Mouse (Mus musculus): ENCODE results near the gene Ebi3. TPM values are rescaled to one million over a fixed set of nuclear protein-coding genes. Genes with fewer than 3 reads are reported as not detected.

Ebi3 gene
- polyA plus RNA-seq, 1 experiment = 114 TPM

- H3K27me3 ChIP-seq (replicated peaks) = no peaks in the 10 kb centered on the region
- H3K9me3 ChIP-seq = peaks cover 3% of the 10 kb centered on the region; the same call in 1 of the 2 replicates
- no peak for TF ChIP-seq GATA1 (IDR thresholded peaks at IDR 0.05; ENCODE audit: borderline replicate concordance, low read length)
- no peak for TF ChIP-seq FLI1 (IDR thresholded peaks at IDR 0.05; ENCODE audit: low read length)
- peaks cover 27% of the 10 kb centered on the region for H3K36me3 ChIP-seq (replicated peaks; ENCODE audit: low read length)
- peak overlapping the region; percentile 92 for H3K4me3 ChIP-seq (replicated peaks)
- peaks cover 51% of the 10 kb centered on the region for H3K4me1 ChIP-seq
Observed at GRCm38 (mm10) chr17:55945696-55946095, 6.7 kb upstream of the Ebi3 start.

GRCm38 (mm10) chr17:55948647-55949046, 3.8 kb upstream of the Ebi3 start:
- TF ChIP-seq FLI1 (IDR thresholded peaks at IDR 0.05; ENCODE audit: low read length) = no peak
- no peaks in the 10 kb centered on the region for H3K9me3 ChIP-seq
- no peak overlapping the region for H3K4me3 ChIP-seq (replicated peaks)
- H3K4me1 ChIP-seq = peaks cover 62% of the 10 kb centered on the region
- peaks cover under 1% of the 10 kb centered on the region for H3K36me3 ChIP-seq (replicated peaks; ENCODE audit: low read length)
- no peaks in the 10 kb centered on the region for H3K27me3 ChIP-seq (replicated peaks)

GRCm38 (mm10) chr17:55949400-55949799, 3.0 kb upstream of the Ebi3 start, which contains the start of gene Zfp119b:
Gene Zfp119b, minus strand, starts transcription at chr17:55949500.
- Histone ChIP-seq H3K36me3 (replicated peaks; ENCODE audit: low read length) (peaks cover 3% of the 10 kb centered on the region), H3K27me3 (replicated peaks) (no peaks in the 10 kb centered on the region), H3K4me1 (peaks cover 66% of the 10 kb centered on the region), H3K4me3 (replicated peaks) (no peak within 1 kb of the TSS), H3K9me3 (no peaks in the 10 kb centered on the region)
- TF ChIP-seq GATA1 (IDR thresholded peaks at IDR 0.05; ENCODE audit: borderline replicate concordance, low read length) (no peak), FLI1 (IDR thresholded peaks at IDR 0.05; ENCODE audit: low read length) (no peak)

- Histone ChIP-seq H3K27me3 (replicated peaks) (no peaks in the 10 kb centered on the region), H3K4me1 (peaks cover 73% of the 10 kb centered on the region), H3K4me3 (replicated peaks) (no peak overlapping the region), H3K9me3 (no peaks in the 10 kb centered on the region), H3K36me3 (replicated peaks; ENCODE audit: low read length) (peaks cover 14% of the 10 kb centered on the region)
- no peak for TF ChIP-seq GATA1 (IDR thresholded peaks at IDR 0.05; ENCODE audit: borderline replicate concordance, low read length)
- TF ChIP-seq FLI1 (IDR thresholded peaks at IDR 0.05; ENCODE audit: low read length) = no peak
Observed at GRCm38 (mm10) chr17:55950601-55951000, 1.8 kb upstream of the Ebi3 start.

DNA sequence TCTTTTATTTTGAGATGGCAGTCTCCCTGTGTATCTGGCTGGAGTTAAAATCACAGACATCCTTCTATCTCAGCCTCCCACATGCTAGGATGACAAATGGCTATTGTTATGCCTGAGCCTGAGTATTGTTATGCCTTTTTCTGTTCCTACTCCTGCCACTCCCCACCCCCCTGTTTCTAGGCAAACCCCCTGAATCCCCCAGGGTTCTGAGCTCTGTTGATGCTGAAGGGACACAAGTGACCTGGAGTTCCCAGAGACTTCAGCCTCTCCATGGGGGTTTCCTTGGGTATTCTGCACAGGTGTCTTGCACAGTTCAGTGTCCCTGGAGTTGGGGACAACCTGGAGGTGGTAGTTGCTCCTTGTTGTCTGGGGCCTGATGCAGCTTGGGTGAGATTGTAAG, 399 bp upstream of the Ebi3 start:
- Histone ChIP-seq H3K36me3 (replicated peaks; ENCODE audit: low read length) (peaks cover 25% of the 10 kb centered on the region), H3K9me3 (no peaks in the 10 kb centered on the region), H3K4me3 (replicated peaks) (peak overlapping the region; percentile 90), H3K27me3 (replicated peaks) (no peaks in the 10 kb centered on the region), H3K4me1 (peaks cover 73% of the 10 kb centered on the region)
- no peak for TF ChIP-seq GATA1 (IDR thresholded peaks at IDR 0.05; ENCODE audit: borderline replicate concordance, low read length)
- TF ChIP-seq FLI1 (IDR thresholded peaks at IDR 0.05; ENCODE audit: low read length) = no peak

DNA sequence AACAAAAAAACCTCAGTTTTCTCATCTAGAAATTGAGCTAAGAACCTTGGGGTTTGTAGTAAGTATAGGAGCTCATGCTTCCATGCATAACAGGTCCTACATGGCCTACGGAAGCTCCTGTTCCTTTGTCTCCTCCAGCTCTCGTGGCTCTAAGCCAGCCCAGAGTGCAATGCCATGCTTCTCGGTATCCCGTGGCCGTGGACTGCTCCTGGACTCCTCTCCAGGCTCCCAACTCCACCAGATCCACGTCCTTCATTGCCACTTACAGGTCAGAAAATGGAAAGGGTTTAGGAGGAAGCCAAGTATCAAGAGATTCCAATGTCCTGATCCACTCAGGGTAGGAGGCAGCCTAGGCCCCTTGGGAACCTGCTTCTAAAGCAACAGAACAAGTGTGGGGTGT, 1.3 kb downstream of the Ebi3 start:
- Histone ChIP-seq H3K4me1 (peaks cover 78% of the 10 kb centered on the region), H3K36me3 (replicated peaks; ENCODE audit: low read length) (peaks cover 25% of the 10 kb centered on the region), H3K4me3 (replicated peaks) (peak overlapping the region; percentile 34), H3K9me3 (no peaks in the 10 kb centered on the region), H3K27me3 (replicated peaks) (no peaks in the 10 kb centered on the region)
- TF ChIP-seq FLI1 (IDR thresholded peaks at IDR 0.05; ENCODE audit: low read length) = no peak
- no peak for TF ChIP-seq GATA1 (IDR thresholded peaks at IDR 0.05; ENCODE audit: borderline replicate concordance, low read length)

DNA sequence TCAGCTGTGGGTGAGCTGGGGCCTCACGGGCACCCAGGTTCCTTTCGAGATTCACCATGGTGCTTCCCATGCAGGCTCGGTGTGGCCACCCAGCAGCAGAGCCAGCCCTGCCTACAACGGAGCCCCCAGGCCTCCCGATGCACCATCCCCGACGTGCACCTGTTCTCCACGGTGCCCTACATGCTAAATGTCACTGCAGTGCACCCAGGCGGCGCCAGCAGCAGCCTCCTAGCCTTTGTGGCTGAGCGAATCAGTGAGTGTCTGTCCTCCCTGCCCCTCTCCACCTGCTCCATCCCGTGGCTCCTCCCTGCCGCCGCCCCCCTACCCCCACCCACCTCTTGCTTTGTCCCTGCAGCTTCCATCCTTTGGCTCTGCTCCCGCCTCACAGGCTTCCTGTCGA, 1.8 kb downstream of the Ebi3 start:
- peaks cover 78% of the 10 kb centered on the region for H3K4me1 ChIP-seq
- peak overlapping the region; percentile 77 for H3K4me3 ChIP-seq (replicated peaks)
- TF ChIP-seq FLI1 (IDR thresholded peaks at IDR 0.05; ENCODE audit: low read length) (no peak), GATA1 (IDR thresholded peaks at IDR 0.05; ENCODE audit: borderline replicate concordance, low read length) (no peak)

GRCm38 (mm10) chr17:55956129-55956528, 3.7 kb downstream of the Ebi3 start:
- Histone ChIP-seq H3K27me3 (replicated peaks) (no peaks in the 10 kb centered on the region), H3K36me3 (replicated peaks; ENCODE audit: low read length) (peaks cover 37% of the 10 kb centered on the region), H3K4me3 (replicated peaks) (peak overlapping the region; percentile 59), H3K4me1 (peaks cover 86% of the 10 kb centered on the region), H3K9me3 (no peaks in the 10 kb centered on the region)
- TF ChIP-seq FLI1 (IDR thresholded peaks at IDR 0.05; ENCODE audit: low read length) (no peak), GATA1 (IDR thresholded peaks at IDR 0.05; ENCODE audit: borderline replicate concordance, low read length) (no peak)

More for the DNA sequence above, 1.8 kb downstream of the Ebi3 start:
- no peaks in the 10 kb centered on the region for H3K9me3 ChIP-seq
- H3K27me3 ChIP-seq (replicated peaks) = no peaks in the 10 kb centered on the region
- H3K36me3 ChIP-seq (replicated peaks; ENCODE audit: low read length) = peaks cover 25% of the 10 kb centered on the region

GRCm38 (mm10) chr17:55956591-55956990, 4.2 kb downstream of the Ebi3 start:
- Histone ChIP-seq H3K9me3 (no peaks in the 10 kb centered on the region), H3K27me3 (replicated peaks) (no peaks in the 10 kb centered on the region), H3K4me1 (peaks cover 86% of the 10 kb centered on the region), H3K36me3 (replicated peaks; ENCODE audit: low read length) (peaks cover 41% of the 10 kb centered on the region), H3K4me3 (replicated peaks) (peak overlapping the region; percentile 59)
- TF ChIP-seq GATA1 (IDR thresholded peaks at IDR 0.05; ENCODE audit: borderline replicate concordance, low read length) (no peak), FLI1 (IDR thresholded peaks at IDR 0.05; ENCODE audit: low read length) (no peak)

DNA sequence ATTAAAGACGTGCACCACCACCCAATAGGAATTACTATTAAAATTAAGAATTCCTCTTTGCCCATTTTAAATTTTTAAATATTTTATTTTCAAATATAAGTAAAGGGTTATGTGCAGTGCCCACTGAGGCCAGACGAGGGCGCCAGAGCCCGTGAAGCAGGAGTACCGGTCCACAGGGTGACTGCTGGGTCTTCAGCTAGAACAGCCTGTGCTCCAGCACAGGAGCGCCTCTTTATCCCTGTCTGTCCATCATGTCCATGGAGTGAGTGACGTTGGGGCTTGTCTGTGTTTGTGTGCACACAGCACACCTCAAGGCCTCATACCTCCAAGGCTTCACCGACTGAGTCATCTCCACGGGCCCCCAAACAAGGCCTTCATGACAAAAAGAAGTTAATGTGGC, 4.7 kb downstream of the Ebi3 start:
- Histone ChIP-seq H3K4me3 (replicated peaks) (peak overlapping the region; percentile 81), H3K4me1 (peaks cover 86% of the 10 kb centered on the region), H3K9me3 (no peaks in the 10 kb centered on the region), H3K36me3 (replicated peaks; ENCODE audit: low read length) (peaks cover 47% of the 10 kb centered on the region), H3K27me3 (replicated peaks) (no peaks in the 10 kb centered on the region)
- no peak for TF ChIP-seq FLI1 (IDR thresholded peaks at IDR 0.05; ENCODE audit: low read length)
- no peak for TF ChIP-seq GATA1 (IDR thresholded peaks at IDR 0.05; ENCODE audit: borderline replicate concordance, low read length)

Data from megakaryocyte, embryonic 14.5 days (primary cell).